Mouse (Mus musculus): ENCODE data around the gene Rassf7.

DNA sequence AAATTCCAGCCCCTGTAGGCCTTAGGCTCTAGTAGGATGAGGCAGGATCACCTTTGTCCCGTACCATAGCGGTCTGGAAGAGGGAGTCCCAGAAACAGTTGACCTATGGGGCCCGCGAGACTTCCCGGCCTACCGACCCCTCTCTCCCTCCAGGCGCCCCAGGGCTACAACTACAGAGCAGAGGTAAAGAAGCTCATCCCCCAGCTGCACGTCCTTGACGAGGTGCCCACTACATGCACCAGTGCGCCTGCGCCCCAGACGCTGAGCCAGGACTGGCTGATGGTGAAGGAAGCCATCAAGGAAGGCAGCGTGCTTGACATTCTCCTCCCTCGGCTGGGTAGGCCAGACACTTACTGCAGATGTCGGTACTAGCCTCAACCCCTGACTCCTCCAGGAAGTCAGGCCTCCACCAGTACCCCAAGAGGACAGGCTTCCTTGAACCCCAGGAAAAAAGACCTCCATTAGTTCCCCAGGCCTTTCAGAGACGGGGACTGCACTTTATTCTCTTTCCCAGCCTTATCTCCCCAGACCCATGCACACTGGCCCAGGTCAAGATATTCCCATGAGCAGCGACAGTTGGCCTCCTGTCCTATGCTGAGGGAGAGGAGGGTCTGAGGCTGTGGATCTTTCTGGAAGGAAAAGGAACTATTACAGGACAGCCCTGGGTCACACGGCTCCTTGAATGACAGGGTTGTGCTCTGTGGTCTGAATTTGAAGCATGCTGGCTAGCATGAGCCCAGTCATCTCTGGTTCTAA is 9.3 kb upstream of the Rassf7 start:
- TF ChIP-seq CTCF (IDR thresholded peaks at IDR 0.05; ENCODE audit: borderline replicate concordance, extremely low read depth, insufficient read depth, insufficient read length): no peak
- no peak for TF ChIP-seq POLR2A (IDR thresholded peaks at IDR 0.05; ENCODE audit: borderline replicate concordance, extremely low read depth, insufficient read depth, insufficient read length, poor library complexity, severe bottlenecking)
